Mouse (Mus musculus) retina, postnatal 1 day (tissue): ENCODE data around the gene Sumf1.
A peak's percentile ranks its signal among the peaks of the same experiment; 100 is the strongest.

Experiments
- DNase-seq: peaks from one replicate; pipeline ENCODE4 v3.0.0-alpha.2; 2012

Sumf1 gene

DNA sequence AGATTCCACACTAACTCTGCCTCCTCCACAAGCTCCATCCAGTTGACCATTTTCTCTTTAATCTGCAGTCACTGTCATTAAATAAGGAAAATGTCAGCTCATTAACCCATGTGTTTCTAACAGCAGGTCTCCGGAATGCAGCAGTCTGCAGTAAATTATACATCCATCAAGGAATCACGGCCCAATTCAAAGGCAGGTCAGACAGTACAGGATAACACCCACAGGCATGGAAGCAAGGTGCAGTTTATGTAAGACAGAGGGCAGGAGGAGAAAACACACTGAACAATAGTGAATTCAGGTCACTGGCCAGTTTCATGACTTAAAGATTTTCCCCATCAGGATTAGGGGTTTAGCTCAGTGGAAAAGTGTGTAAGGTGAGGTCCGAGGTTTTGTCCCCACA, 40.1 kb downstream of the Sumf1 start:
- no peak for DNase-seq

GRCm38 (mm10) chr6:108142796-108143195, 42.6 kb downstream of the Sumf1 start:
- no peak for DNase-seq

GRCm38 (mm10) chr6:108140722-108141490, 44.5 kb downstream of the Sumf1 start:
- no peak for DNase-seq

GRCm38 (mm10) chr6:108137031-108137430, 48.4 kb downstream of the Sumf1 start:
- DNase-seq, result no peak

- DNase-seq, result no peak
Observed at GRCm38 (mm10) chr6:108136286-108136685, 49.1 kb downstream of the Sumf1 start.

DNA sequence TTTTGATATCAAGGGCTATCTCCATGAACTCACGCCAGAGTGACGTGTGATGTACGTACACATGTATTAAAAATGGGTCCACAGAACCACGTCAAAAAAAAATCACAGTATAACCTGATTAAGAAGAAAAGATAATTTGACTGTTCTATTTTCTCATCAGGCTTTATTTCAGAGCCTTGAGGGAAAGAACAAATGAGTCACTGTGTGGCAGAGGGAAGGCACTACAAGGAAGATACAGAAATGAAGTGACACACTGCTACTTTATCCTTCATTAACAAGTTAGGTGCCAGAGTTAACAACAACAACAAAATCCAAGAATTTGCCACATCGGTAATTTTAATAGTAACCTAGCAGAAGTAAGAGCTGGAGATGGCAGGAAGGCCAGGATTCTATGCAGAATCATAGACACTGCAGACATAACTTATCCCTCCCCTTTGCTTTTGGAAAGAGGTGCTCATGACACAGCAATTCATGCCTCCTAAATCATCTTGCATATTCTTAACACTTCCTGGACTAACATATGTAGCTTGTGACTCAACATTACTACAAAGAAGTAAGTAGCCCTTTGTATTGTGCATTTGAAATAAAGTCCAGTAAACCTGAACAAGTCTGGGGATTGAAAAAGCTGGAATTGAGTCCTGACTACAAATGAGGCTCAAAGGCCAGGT, 53.0 kb downstream of the Sumf1 start:
- no peak for DNase-seq

GRCm38 (mm10) chr6:108130718-108131117, 54.7 kb downstream of the Sumf1 start:
- DNase-seq, result no peak

- DNase-seq, result no peak
Observed at GRCm38 (mm10) chr6:108126631-108127030, 58.8 kb downstream of the Sumf1 start.

DNA sequence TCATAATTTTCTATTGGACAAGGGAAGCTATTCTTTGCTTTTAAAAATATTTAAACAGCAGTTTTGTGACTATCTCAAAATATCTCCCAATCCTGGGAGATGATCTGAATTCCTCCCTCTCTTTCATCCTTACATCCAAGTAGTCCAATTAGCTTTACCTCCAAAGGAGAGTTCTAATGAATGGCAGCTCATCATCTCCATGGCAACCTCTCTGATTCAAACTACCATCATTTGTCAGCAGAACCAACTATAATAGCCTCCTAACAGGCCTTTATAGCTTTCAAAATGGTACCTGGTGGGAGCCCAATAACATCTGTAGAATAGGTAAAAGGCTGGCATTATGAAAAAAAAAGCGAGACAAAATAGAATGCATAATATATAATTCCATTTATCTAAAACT, 59.9 kb downstream of the Sumf1 start:
- DNase-seq, result no peak

DNA sequence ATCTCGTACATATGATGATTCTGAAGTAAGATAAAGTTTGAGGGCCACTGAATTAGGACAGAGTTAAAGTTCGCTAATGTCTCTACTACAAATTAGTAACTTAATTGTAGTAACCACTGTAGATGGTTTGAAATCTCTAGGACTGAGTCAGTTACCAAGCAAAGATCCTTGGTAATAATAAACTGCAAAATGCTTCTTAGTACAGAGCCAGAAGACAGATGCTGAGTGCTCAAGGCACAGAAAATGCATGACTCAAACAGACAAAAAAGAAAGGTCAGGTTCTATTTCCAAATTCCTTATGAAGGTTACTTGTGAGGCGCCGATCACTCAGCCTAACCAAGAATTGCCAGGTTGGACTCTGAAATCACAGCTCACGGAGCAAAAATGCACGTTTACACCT, 67.5 kb downstream of the Sumf1 start:
- DNase-seq, result no peak

DNA sequence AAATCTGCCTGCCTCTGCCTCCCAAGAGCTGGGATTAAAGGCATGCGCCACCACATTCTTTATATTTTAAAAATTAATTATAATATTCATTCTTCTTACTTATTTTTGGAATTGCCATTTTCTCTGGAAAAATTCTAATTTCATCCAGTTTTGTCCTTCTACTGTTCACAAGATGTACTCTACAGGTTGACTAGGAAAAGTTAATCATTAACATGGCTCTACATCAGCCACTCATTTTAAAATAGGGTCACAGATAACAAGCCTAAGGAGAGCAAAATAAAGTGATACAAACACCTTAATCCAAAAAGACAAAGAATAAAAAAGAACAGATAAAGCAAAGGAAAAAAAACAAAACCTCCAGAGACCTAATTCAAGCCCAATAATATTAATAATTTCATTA, 70.4 kb downstream of the Sumf1 start:
- no peak for DNase-seq

DNA sequence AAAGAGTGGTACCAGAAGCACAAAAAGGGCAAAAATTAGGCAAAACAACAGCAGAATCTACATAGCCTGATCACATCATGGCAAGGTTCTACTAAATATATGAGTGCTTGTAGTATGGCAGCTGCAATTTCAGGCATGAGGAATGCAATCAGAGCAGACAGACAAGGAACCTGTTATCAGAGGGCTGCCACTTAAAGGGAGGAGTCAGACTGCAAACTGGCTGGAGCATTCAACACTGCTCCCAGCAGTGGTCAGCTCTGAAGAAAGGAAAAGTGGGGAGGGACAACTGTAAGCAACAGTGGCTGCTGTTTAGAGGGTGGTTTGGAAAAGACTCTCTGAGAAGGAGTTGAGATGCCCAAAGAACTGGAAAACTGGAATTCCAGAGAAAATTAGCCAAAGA, 73.7 kb downstream of the Sumf1 start:
- no peak for DNase-seq

DNA sequence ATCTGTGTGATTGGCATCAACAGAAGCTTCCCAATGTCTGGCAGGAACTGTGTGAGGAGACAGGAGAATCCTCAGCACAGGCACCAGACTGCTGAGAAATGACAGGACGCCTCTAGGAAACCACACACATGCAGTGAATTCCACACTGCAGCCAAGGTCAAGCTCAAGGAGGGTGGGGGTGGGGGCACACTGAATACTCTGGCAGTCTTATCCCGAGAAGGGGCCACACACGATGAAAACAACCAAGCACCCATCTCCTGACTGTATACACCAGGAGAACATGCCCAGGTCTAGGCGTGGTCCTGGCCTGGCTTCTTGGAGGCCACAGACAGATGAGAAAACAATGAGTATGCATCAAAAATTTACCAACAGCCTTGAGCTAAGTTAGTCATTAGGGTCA, 75.0 kb downstream of the Sumf1 start:
- DNase-seq, result no peak

DNA sequence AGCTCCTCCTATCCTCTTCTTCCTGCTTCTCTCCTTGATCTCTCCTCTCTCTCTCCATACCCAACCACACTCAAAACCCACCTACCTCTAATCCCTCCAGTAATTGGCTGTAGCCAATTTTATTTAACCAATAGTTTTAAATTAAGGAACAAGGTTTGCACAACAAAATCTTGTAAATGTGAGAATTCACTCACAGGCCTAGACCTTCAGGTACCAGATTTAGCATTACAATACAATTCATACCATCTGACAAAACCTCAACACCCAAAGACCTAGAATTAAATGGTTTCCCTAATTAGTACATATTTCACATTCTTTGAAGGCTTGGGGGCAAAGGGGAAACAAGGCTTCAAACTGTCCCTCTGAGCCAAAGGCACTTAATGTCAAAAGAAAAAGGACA, 78.0 kb downstream of the Sumf1 start:
- no peak for DNase-seq

GRCm38 (mm10) chr6:108101936-108102830, 83.2 kb downstream of the Sumf1 start:
- no peak for DNase-seq

DNA sequence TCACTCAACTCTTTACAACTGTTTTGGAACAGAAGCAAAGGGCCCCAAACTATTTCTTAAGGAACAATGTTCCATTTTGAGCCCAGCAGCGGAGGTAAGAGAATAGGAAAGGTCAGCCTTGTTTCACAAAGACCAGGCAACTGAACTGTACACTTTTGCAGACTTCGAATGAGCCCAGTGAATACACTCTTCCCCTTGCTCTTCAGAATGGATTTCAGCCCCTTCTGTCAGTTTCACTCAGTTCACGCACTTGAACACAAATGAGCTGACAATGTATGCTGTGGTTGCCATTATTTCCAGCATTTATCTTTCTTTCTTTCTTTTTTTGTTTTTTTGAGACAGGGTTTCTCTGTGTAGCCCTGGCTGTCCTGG, 86.5 kb downstream of the Sumf1 start:
- DNase-seq, result peak; percentile 43

DNA sequence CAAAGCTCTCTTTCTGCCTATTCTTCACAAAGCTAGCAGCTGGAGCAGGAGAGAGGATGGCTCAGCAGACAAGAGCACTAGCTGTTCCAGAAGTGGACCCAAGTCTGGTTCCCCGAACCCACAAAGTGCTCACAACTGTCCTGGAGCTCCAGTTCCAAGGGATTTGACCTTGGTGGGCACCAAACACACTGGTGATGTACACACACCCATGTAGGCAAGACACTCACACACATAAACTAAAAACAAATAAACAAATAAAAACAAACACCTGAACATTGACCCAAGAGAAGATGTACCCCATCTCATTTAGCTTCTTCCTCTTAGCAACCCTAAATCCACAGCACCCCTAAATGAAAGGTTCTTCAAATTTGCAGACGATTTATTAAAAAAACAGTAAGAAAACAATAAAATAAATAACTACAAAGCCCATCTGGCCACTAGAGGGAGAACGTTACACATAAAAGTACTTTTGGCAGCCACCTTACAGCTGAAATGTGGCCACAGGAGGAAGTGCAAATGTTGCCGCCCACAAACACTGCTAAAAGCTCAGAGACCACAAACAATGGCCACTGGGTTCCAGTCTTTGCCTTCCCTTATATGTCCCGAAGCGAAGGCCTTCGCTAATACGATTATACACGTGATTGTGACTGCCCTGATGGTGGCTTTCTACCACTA, 87.1 kb downstream of the Sumf1 start:
- DNase-seq, result peak; percentile 83

GRCm38 (mm10) chr6:108095445-108095844, 89.9 kb downstream of the Sumf1 start:
- DNase-seq, result no peak

GRCm38 (mm10) chr6:108093449-108093848, 91.9 kb downstream of the Sumf1 start:
- no peak for DNase-seq

DNA sequence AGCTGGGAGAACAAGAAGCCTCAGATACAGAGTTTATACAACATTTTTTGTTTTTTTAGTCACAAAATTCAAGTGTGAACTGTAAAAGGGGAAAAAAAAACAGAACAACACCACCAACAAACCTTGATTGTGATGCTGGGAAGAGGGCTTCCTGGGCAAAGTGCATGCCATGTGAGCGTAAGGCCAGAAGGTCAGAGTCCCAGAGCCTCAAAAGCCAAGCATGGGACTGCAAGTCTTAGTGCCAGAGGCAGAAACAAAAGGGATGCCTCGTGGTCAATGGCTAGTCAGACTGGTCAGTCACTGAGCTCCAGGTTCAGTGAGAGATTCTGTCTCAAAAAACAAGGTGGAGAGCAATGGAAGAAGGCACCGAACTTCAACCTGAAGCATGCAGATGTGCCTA, 92.7 kb downstream of the Sumf1 start:
- DNase-seq, result no peak

GRCm38 (mm10) chr6:108091296-108091695, 94.1 kb downstream of the Sumf1 start:
- DNase-seq, result no peak

- DNase-seq, result no peak
Observed at GRCm38 (mm10) chr6:108075857-108076256, 109.5 kb downstream of the Sumf1 start.

DNA sequence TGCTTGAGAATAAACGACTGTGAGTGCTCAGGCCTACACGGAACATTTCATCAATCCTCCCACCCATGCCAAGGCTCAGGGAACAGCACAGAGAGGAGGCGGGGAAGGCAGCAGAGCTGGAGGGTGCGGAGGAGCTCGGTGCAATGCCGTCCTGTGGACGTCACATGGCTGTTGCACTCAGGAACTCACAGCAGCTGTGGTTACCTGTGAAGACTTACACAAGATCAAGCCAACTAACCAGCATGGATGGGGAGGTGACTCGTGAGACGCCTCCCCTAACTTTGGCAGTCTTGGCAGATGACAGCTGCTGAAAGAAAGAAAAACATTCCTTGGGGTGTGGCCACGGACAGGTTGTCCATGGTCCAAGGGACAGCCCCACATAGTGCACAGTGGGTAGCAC, 110.8 kb downstream of the Sumf1 start:
- DNase-seq, result no peak
